Mouse (Mus musculus) olfactory bulb, adult 2 months (tissue): ENCODE results near the gene Gusb.

Experiments used
- CTCF ChIP-seq: fragments of 200-500 bp; IDR thresholded peaks from 2 replicates; pipeline ENCODE4 v1.5.1; 2012; ENCODE audit warnings: low read depth, mild to moderate bottlenecking, low read length, moderate library complexity; ENCODE audit not compliant: insufficient read depth
- POLR2A ChIP-seq: fragments of 200-500 bp; IDR thresholded peaks from 2 replicates; pipeline ENCODE4 v1.6.1; 2012; ENCODE audit warnings: mild to moderate bottlenecking, low read depth, low read length, moderate library complexity; ENCODE audit not compliant: insufficient read depth

DNA sequence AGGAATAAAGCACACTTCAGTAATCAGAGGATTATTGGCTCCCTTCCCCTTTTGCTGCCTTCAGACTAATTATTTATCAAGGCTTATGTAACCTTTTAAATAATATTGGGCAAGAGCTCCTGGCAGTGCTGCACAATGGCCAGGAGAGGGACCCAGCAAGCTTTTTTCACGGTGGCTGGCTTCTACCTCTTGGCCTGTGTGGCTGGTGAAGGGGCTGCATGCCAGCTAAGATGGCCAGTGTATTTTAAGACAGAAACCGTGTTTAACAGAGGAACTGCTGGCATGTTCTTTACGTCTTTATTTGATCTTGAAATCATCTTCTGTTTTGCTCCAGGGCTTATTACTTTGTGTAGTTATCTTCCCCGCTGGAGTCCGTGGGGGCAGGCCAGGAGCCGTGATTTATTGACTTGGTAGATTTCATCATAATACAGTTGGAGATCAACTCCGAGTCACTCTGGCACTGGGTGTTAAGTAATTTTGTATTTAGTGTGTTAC is 41.4 kb upstream of the Gusb start:
- TF ChIP-seq CTCF, result peak; percentile 73
- no peak for TF ChIP-seq POLR2A
